Mouse (Mus musculus): ENCODE data around the gene Tnfsf10. TPM values are rescaled to one million over a fixed set of nuclear protein-coding genes. Genes with fewer than 3 reads are reported as not detected.

Gene Tnfsf10
- total and polyA plus RNA-seq, 2 experiments from 2014 or later = 0.64 to 6.4 TPM

- Histone ChIP-seq H3K4me3 (ENCODE audit: low read depth, low read length) (no peak overlapping the region), H3K27ac (ENCODE audit: low read depth) (no peak overlapping the region), H3K9ac (replicated peaks; ENCODE audit: low read depth, low read length) (no peak overlapping the region), H3K27me3 (ENCODE audit: control insufficient read depth, insufficient read depth, low read length) (peaks cover 20% of the 10 kb centered on the region), H3K4me2 (ENCODE audit: low read depth, low read length) (no peak overlapping the region), H3K4me1 (ENCODE audit: control insufficient read depth, insufficient read depth) (no peaks in the 10 kb centered on the region), H3K9me3 (replicated peaks; ENCODE audit: control insufficient read depth, low read length) (no peaks in the 10 kb centered on the region), H3K36me3 (replicated peaks; ENCODE audit: control insufficient read depth, insufficient read depth, low read length) (no peaks in the 10 kb centered on the region)
- WGBS = 54% methylated on average over 4 of the region's 4 CpGs
- ATAC-seq (ENCODE audit: insufficient read depth, low read depth) = no peak
- DNase-seq (ENCODE audit: low spot score) = no peak
- TF ChIP-seq CTCF (IDR thresholded peaks at IDR 0.05; ENCODE audit: low read depth) = no peak
- TF ChIP-seq EP300 (IDR thresholded peaks at IDR 0.05; ENCODE audit: low read depth) = no peak
These were observed 61.1 kb downstream of the Tnfsf10 start for GRCm38 (mm10) chr3:27377935-27378334.

DNA sequence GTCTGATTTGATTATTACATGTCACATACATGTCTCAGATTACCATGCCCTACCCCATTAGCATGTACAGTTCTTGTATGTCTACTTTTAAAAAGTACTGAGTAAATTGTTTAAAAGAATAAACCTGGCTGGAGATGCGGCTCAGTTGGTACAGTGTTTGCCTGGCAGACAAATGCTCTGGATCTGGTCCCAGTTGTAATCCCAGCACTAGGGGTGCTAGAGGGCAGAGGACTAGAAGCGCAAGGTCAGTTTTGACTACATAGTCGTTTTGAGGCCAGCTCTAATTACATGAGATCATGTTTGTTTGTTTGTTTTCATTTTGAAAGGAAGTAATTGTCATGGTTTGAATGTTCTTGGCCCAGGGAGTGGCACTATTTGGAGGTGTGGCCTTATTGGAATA lies 68.0 kb downstream of the Tnfsf10 start:
- Histone ChIP-seq H3K9ac (replicated peaks; ENCODE audit: low read depth, low read length) (no peak overlapping the region), H3K9me3 (replicated peaks; ENCODE audit: control insufficient read depth, low read length) (no peaks in the 10 kb centered on the region), H3K36me3 (replicated peaks; ENCODE audit: control insufficient read depth, insufficient read depth, low read length) (no peaks in the 10 kb centered on the region), H3K4me3 (ENCODE audit: low read depth, low read length) (no peak overlapping the region), H3K4me1 (ENCODE audit: control insufficient read depth, insufficient read depth) (no peaks in the 10 kb centered on the region), H3K4me2 (ENCODE audit: low read depth, low read length) (no peak overlapping the region), H3K27ac (ENCODE audit: low read depth) (no peak overlapping the region), H3K27me3 (ENCODE audit: control insufficient read depth, insufficient read depth, low read length) (no peaks in the 10 kb centered on the region)
- DNase-seq (ENCODE audit: low spot score) (peak; percentile 10), ATAC-seq (ENCODE audit: insufficient read depth, low read depth) (no peak)
- 51% methylated on average over 3 of the region's 3 CpGs for WGBS
- TF ChIP-seq CTCF (IDR thresholded peaks at IDR 0.05; ENCODE audit: low read depth) (peak; percentile 31), EP300 (IDR thresholded peaks at IDR 0.05; ENCODE audit: low read depth) (no peak)

GRCm38 (mm10) chr3:27389923-27390322 lies 73.1 kb downstream of the Tnfsf10 start:
- 32% methylated on average over 1 of the region's 1 CpGs for WGBS

More at GRCm38 (mm10) chr3:27389923-27390322, 73.1 kb downstream of the Tnfsf10 start:
- Histone ChIP-seq H3K4me1 (ENCODE audit: control insufficient read depth, insufficient read depth) (no peaks in the 10 kb centered on the region), H3K9ac (replicated peaks; ENCODE audit: low read depth, low read length) (no peak overlapping the region), H3K27me3 (ENCODE audit: control insufficient read depth, insufficient read depth, low read length) (no peaks in the 10 kb centered on the region), H3K27ac (ENCODE audit: low read depth) (no peak overlapping the region), H3K36me3 (replicated peaks; ENCODE audit: control insufficient read depth, insufficient read depth, low read length) (no peaks in the 10 kb centered on the region), H3K4me2 (ENCODE audit: low read depth, low read length) (no peak overlapping the region), H3K4me3 (ENCODE audit: low read depth, low read length) (no peak overlapping the region), H3K9me3 (replicated peaks; ENCODE audit: control insufficient read depth, low read length) (no peaks in the 10 kb centered on the region)
- TF ChIP-seq CTCF (IDR thresholded peaks at IDR 0.05; ENCODE audit: low read depth) (no peak), EP300 (IDR thresholded peaks at IDR 0.05; ENCODE audit: low read depth) (no peak)
- ATAC-seq (ENCODE audit: insufficient read depth, low read depth) (no peak), DNase-seq (ENCODE audit: low spot score) (no peak)

Other genes with a start within 250 kb of the Tnfsf10 start
- gene Ect2, start 163.2 kb upstream of the Tnfsf10 start, total RNA-seq (2014; rRNA removed; ENCODE audit: low replicate concordance) = 14.7 and 23.0 TPM in 2 replicates
- gene Ect2, start 163.2 kb upstream of the Tnfsf10 start, polyA plus RNA-seq (2015; fragmentation: Nextera tagmentation; extraction: Ambion mirVana) = 7.9 and 8.6 TPM in 2 replicates
- gene Nceh1, start 134.1 kb upstream of the Tnfsf10 start, total RNA-seq (2014; rRNA removed; ENCODE audit: low replicate concordance) = 80.7 and 81.0 TPM in 2 replicates
- gene Nceh1, start 134.1 kb upstream of the Tnfsf10 start, polyA plus RNA-seq (2015; fragmentation: Nextera tagmentation; extraction: Ambion mirVana) = 51.6 and 67.7 TPM in 2 replicates
- gene Ghsr, start 54.3 kb downstream of the Tnfsf10 start, total RNA-seq (2014; rRNA removed; ENCODE audit: low replicate concordance) = not detected in 2 replicates
- not detected in 2 replicates for gene Ghsr, start 54.3 kb downstream of the Tnfsf10 start, polyA plus RNA-seq (2015; fragmentation: Nextera tagmentation; extraction: Ambion mirVana)